Mouse (Mus musculus): Measurements from ENCODE around the gene Hsdl2. TPM values are rescaled to one million over a fixed set of nuclear protein-coding genes. Genes with fewer than 3 reads are reported as not detected.

Gene Hsdl2
- total and polyA plus RNA-seq, 2 experiments from 2014 or later = 23.6 to 48.8 TPM

DNA sequence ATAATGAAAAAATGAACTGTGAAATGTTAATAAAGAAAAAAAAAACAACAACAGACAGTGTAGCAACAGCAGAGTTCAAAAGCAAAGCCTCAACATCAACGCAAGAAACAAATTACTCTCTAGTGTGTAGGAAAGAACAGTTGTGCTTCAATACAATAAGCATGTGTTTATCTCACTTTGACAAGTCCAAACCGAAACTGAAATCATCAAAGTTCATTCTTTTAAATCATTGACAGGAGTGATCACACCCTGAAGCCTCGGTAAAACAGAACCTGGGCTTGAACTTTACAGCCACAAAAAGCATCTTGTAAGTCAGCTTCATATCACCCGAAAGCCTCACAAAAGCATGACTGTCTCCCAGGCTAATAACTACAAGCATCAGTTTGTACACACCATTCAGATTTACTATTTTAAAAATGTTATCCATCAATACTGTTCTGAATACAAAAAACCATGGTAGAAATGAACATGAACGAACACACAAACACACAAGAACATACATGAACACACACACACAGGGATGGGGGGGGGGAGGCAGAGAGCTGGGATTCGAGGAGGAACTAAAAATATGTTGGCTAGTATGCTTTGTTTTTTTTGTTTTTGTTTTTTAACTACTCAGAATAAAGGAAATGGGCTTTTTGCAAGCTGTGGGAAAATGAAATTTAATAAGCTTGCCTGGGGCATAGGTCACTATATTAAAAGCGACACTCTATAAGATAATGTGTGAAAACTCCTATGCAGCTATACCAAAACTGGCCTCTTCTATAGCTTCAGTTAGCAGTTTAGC is 34.9 kb upstream of the Hsdl2 start:
- TF ChIP-seq CTCF (IDR thresholded peaks at IDR 0.05; ENCODE audit: low read depth) = no peak
- ATAC-seq (no peak), DNase-seq (ENCODE audit: low spot score) (no peak)
- 0 out of 2 replicates have a peak overlapping the region, but pooled peaks have one; percentile 65 for H3K4me2 ChIP-seq (ENCODE audit: low read depth, low read length)
- no peak overlapping the region for H3K9ac ChIP-seq (replicated peaks; ENCODE audit: low read length)
- WGBS = 70% methylated on average over 7 of the region's 7 CpGs
- H3K27ac ChIP-seq = no peak overlapping the region
- no peaks in the 10 kb centered on the region for H3K9me3 ChIP-seq (ENCODE audit: low read length)
- 0 out of 2 replicates have a peak, but pooled peaks cover 7% of the 10 kb centered on the region for H3K4me1 ChIP-seq (ENCODE audit: insufficient read depth, low read length)
- H3K36me3 ChIP-seq (ENCODE audit: insufficient read depth, low read length) = no peaks in the 10 kb centered on the region
- H3K4me3 ChIP-seq (ENCODE audit: low read length) = no peak overlapping the region
- H3K27me3 ChIP-seq (ENCODE audit: insufficient read depth, low read length) = no peaks in the 10 kb centered on the region

DNA sequence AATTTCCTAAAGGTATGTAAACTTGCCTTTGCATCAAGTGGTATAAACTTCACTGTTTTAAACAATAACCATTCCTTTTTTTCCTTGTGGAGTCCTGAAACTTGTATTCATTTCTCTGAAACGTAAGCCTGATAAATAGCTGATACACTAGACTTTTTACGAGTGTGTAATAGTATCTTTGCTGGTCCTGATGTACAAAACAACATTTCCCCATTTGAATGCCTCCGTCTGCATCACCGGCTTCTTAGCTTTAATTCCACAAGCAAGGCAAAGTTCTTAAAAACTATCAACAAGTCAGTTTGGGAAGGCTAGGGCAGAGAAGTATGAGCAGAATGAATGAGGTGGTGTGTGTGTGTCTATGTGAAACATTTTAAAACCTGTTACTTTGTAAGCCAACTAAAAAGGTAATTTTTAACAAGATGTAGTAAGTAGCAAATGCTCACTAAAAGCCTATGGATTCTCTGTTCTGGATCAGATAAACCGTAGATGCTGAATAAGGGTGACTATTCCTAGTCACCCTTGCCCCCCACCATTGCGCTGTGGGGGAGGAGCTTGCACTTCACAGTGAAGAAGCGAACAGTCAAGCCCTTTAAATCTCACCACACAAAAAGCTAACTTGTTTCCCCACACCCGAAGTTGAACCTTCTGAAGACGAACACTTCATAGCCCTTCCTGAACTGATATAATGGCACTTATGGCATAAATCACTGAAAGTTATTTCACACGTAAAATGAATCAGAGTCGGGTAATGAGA is 34.0 kb upstream of the Hsdl2 start:
- ATAC-seq (no peak), DNase-seq (ENCODE audit: low spot score) (peak; percentile 7)
- Histone ChIP-seq H3K9ac (replicated peaks; ENCODE audit: low read length) (no peak overlapping the region), H3K27me3 (ENCODE audit: insufficient read depth, low read length) (no peaks in the 10 kb centered on the region), H3K4me2 (ENCODE audit: low read depth, low read length) (peak overlapping the region; percentile 65), H3K4me1 (ENCODE audit: insufficient read depth, low read length) (0 out of 2 replicates have a peak, but pooled peaks cover 7% of the 10 kb centered on the region), H3K27ac (no peak overlapping the region), H3K9me3 (ENCODE audit: low read length) (no peaks in the 10 kb centered on the region), H3K36me3 (ENCODE audit: insufficient read depth, low read length) (no peaks in the 10 kb centered on the region), H3K4me3 (ENCODE audit: low read length) (peak overlapping the region; percentile 61)
- 28% methylated on average over 11 of the region's 11 CpGs for WGBS
- no peak for TF ChIP-seq CTCF (IDR thresholded peaks at IDR 0.05; ENCODE audit: low read depth)

DNA sequence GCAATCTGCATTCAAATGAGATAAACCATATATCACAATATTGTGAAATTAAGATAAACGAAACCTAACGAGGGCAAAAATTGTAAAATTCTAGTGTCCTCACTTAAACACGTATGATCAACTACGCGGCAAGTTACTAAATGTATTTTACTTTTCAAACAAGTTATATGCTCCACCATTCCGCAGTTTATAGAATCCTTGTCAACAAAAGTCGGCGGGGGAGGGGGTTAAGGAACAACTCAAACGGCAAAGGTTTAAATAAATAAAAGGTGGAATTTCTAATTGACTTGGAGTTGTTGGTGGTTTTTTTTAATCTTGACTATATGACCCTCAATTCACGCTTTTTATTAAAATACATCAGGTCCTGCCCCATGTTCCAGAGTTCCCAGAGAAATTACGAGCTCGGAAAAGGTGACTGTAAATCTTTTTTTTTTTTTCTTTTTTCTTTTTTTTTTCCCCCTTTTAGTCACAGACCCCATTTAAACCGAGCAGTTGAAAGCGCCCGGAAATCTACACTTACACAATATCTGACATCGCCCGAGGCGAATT is 33.3 kb upstream of the Hsdl2 start:
- Histone ChIP-seq H3K4me3 (ENCODE audit: low read length) (peak overlapping the region; percentile 61), H3K27me3 (ENCODE audit: insufficient read depth, low read length) (no peaks in the 10 kb centered on the region), H3K4me1 (ENCODE audit: insufficient read depth, low read length) (0 out of 2 replicates have a peak, but pooled peaks cover 7% of the 10 kb centered on the region), H3K9me3 (ENCODE audit: low read length) (no peaks in the 10 kb centered on the region), H3K4me2 (ENCODE audit: low read depth, low read length) (peak overlapping the region; percentile 65), H3K27ac (peak overlapping the region; percentile 85; the same call in 1 of the 2 replicates), H3K9ac (replicated peaks; ENCODE audit: low read length) (peak overlapping the region; percentile 83), H3K36me3 (ENCODE audit: insufficient read depth, low read length) (no peaks in the 10 kb centered on the region)
- WGBS = 6% methylated on average over 18 of the region's 18 CpGs
- no peak for ATAC-seq
- TF ChIP-seq CTCF (IDR thresholded peaks at IDR 0.05; ENCODE audit: low read depth) = no peak
- DNase-seq (ENCODE audit: low spot score) = peak; percentile 2

DNA sequence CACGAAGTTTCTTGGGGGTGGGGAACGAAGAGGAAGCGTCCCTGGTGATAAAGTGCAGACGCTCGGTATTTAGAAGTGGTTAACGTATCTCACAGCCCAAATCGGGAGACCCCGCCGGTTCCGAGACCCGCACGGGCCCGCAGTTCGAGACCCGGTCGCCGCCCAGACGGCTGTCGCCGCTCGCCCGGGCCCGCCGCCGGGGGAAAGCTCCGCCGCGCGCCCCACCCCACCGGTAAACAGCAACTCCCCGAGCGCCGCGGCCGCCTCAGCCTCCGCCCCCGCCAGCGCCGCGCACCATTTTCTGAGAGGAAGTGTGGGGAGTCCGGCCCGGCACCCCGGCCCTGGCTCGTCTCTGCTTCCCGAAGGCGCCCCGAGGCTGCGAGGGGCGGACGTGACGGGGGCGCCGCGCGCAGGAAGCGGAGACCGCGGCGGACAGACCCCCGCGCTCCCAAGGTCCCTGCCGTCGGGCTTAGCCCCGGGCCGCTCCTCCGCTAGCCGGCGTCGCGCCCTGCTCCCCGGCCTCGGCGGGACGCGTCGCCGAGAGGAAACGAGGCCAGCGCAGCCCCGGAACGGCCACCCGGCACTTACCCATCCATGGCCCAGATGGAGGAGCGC is 32.7 kb upstream of the Hsdl2 start:
- 0 out of 2 replicates have a peak, but pooled peaks cover 7% of the 10 kb centered on the region for H3K4me1 ChIP-seq (ENCODE audit: insufficient read depth, low read length)
- peak; percentile 59 for DNase-seq (ENCODE audit: low spot score)
- H3K36me3 ChIP-seq (ENCODE audit: insufficient read depth, low read length) = no peaks in the 10 kb centered on the region
- H3K27me3 ChIP-seq (ENCODE audit: insufficient read depth, low read length) = no peaks in the 10 kb centered on the region
- H3K27ac ChIP-seq = peak overlapping the region; percentile 85
- WGBS = 1% methylated on average over 78 of the region's 83 CpGs
- H3K4me2 ChIP-seq (ENCODE audit: low read depth, low read length) = peak overlapping the region; percentile 65
- peak; percentile 83; the same call in 1 of the 2 replicates for ATAC-seq
- peak overlapping the region; percentile 61 for H3K4me3 ChIP-seq (ENCODE audit: low read length)
- no peaks in the 10 kb centered on the region for H3K9me3 ChIP-seq (ENCODE audit: low read length)
- peak overlapping the region; percentile 83 for H3K9ac ChIP-seq (replicated peaks; ENCODE audit: low read length)
- TF ChIP-seq CTCF (IDR thresholded peaks at IDR 0.05; ENCODE audit: low read depth) = no peak

DNA sequence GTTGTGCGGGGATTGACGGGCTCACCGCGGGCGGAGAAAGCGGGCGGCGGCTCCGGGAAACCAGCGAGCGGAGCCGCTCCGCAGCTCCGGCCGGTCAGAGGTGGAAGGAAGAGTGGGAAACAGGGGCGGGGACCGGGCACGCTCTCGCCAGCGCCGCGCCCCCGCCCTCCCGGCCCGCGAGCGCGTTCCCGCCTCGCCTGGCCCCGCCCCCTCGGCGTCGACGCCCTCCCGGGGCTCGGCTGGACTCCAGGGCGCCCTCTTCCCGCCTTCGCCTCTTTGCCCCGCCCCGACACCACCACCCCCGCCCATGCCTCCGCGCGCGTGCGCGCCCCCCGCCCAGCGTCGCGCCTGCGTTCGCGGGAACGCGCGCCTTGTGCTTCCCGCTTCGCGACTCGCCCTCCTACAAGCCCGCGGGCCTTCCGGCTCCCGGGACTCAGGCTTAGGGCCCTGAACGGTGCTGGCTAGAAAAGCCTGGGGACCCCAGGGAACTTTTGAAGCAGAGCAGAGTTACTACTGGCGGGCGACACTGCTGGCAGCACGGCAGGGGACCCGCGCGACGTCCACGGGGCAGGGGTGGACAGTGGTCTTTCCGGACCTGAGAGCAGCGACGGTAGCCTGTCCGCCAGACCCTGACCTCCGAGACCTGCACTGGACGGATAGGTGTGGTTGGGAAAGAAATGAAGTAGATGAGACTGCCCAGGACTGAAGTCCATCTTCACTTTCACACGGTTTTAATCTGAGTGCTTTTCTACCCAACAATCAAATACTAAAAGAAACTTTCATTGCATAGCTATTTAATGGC is 32.0 kb upstream of the Hsdl2 start, which contains the start of gene Ptbp3:
Gene Ptbp3 (minus strand): TSS at position 190 of the 802 bp plus-strand sequence.
- Histone ChIP-seq H3K4me2 (ENCODE audit: low read depth, low read length) (peak within 1 kb of the TSS; percentile 65), H3K9ac (replicated peaks; ENCODE audit: low read length) (peak within 1 kb of the TSS; percentile 83), H3K9me3 (ENCODE audit: low read length) (no peaks in the 10 kb centered on the region), H3K4me3 (ENCODE audit: low read length) (peak within 1 kb of the TSS; percentile 61), H3K4me1 (ENCODE audit: insufficient read depth, low read length) (0 out of 2 replicates have a peak, but pooled peaks cover 7% of the 10 kb centered on the region), H3K36me3 (ENCODE audit: insufficient read depth, low read length) (no peaks in the 10 kb centered on the region), H3K27me3 (ENCODE audit: insufficient read depth, low read length) (no peaks in the 10 kb centered on the region), H3K27ac (peak within 1 kb of the TSS; percentile 85)
- DNase-seq (ENCODE audit: low spot score) = peak; percentile 97
- under 1% methylated on average over 60 of the region's 83 CpGs for WGBS
- no peak for TF ChIP-seq CTCF (IDR thresholded peaks at IDR 0.05; ENCODE audit: low read depth)
- peak; percentile 96 for ATAC-seq
